Mouse (Mus musculus): ENCODE results near the gene Kif1a. TPM values are rescaled to one million over a fixed set of nuclear protein-coding genes. Genes with fewer than 3 reads are reported as not detected.

The Kif1a gene
- polyA plus RNA-seq, 1 experiment: 2.2 TPM

DNA sequence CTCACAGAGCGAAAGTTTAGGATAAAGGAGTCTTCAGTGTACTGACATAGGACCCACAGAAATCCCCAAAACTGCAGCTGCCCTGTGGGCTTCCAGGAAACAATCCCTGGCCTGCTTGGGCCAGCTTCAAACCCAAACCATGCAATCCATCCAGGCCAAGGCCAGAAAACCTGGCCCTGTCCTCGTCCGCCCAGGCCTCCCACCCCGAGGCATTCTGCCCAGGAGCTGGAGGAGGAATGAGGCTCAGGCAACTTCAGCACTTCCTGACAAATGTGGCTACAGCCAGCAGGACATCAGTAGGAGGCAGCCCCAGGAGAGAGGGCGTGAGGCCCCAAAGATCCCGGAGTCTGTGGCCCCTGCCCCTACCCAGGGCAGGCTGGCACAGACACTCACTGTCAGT lies 36.1 kb downstream of the Kif1a start:
- H3K27ac ChIP-seq (ENCODE audit: control insufficient read depth, insufficient read depth, low read depth, low read length, poor library complexity): no peak overlapping the region
- 74% methylated on average over 6 of the region's 6 CpGs for WGBS
- H3K4me1 ChIP-seq (ENCODE audit: control insufficient read depth, insufficient read depth, low read length): peaks cover 1% of the 10 kb centered on the region; the same call in 1 of the 2 replicates
- H3K4me3 ChIP-seq (replicated peaks; ENCODE audit: control insufficient read depth, low read depth, low read length): no peak overlapping the region
- no peak for TF ChIP-seq CTCF (IDR thresholded peaks at IDR 0.05; ENCODE audit: control insufficient read depth, insufficient read depth, low read length)
- TF ChIP-seq POLR2A (IDR thresholded peaks at IDR 0.05; ENCODE audit: borderline replicate concordance, control insufficient read depth, low read depth, low read length): no peak

DNA sequence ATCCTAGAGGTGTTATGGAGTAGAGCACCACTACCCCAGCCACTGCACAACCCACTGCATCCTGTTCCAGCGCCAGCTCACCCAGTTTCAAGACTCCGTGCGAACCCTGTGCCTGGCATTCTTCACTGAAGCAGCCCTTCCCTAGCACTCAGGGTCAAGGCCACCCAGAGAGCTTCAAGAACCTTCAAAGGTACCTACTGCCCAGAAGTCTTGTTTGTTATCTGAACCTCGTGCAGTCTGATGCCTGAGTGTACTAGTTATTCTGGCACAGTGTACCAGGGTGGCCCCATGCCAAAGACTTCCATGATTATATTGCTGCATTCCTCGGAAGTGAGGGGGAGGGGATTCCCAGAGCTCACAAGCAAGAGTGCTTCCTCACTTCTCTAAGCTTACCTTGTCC lies 38.1 kb downstream of the Kif1a start:
- Histone ChIP-seq H3K4me1 (ENCODE audit: control insufficient read depth, insufficient read depth, low read length) (no peaks in the 10 kb centered on the region), H3K4me3 (replicated peaks; ENCODE audit: control insufficient read depth, low read depth, low read length) (no peak overlapping the region), H3K27ac (ENCODE audit: control insufficient read depth, insufficient read depth, low read depth, low read length, poor library complexity) (no peak overlapping the region)
- 78% methylated on average over 5 of the region's 5 CpGs for WGBS
- TF ChIP-seq CTCF (IDR thresholded peaks at IDR 0.05; ENCODE audit: control insufficient read depth, insufficient read depth, low read length): no peak
- TF ChIP-seq POLR2A (IDR thresholded peaks at IDR 0.05; ENCODE audit: borderline replicate concordance, control insufficient read depth, low read depth, low read length): no peak

- Histone ChIP-seq H3K27ac (ENCODE audit: control insufficient read depth, insufficient read depth, low read depth, low read length, poor library complexity) (no peak overlapping the region), H3K4me3 (replicated peaks; ENCODE audit: control insufficient read depth, low read depth, low read length) (no peak overlapping the region), H3K4me1 (ENCODE audit: control insufficient read depth, insufficient read depth, low read length) (no peaks in the 10 kb centered on the region)
- no peak for TF ChIP-seq CTCF (IDR thresholded peaks at IDR 0.05; ENCODE audit: control insufficient read depth, insufficient read depth, low read length)
- TF ChIP-seq POLR2A (IDR thresholded peaks at IDR 0.05; ENCODE audit: borderline replicate concordance, control insufficient read depth, low read depth, low read length): no peak
- 59% methylated on average over 18 of the region's 23 CpGs for WGBS
Observed at GRCm38 (mm10) chr1:93051124-93051833, 50.5 kb downstream of the Kif1a start.

GRCm38 (mm10) chr1:93050071-93050470 lies 51.7 kb downstream of the Kif1a start:
- Histone ChIP-seq H3K4me1 (ENCODE audit: control insufficient read depth, insufficient read depth, low read length) (no peaks in the 10 kb centered on the region), H3K27ac (ENCODE audit: control insufficient read depth, insufficient read depth, low read depth, low read length, poor library complexity) (no peak overlapping the region), H3K4me3 (replicated peaks; ENCODE audit: control insufficient read depth, low read depth, low read length) (no peak overlapping the region)
- TF ChIP-seq CTCF (IDR thresholded peaks at IDR 0.05; ENCODE audit: control insufficient read depth, insufficient read depth, low read length): no peak
- TF ChIP-seq POLR2A (IDR thresholded peaks at IDR 0.05; ENCODE audit: borderline replicate concordance, control insufficient read depth, low read depth, low read length): no peak
- WGBS: 89% methylated on average over 3 of the region's 3 CpGs

GRCm38 (mm10) chr1:93046153-93046789 lies 55.5 kb downstream of the Kif1a start:
- H3K4me3 ChIP-seq (replicated peaks; ENCODE audit: control insufficient read depth, low read depth, low read length): no peak overlapping the region
- 66% methylated on average over 10 of the region's 10 CpGs for WGBS
- H3K4me1 ChIP-seq (ENCODE audit: control insufficient read depth, insufficient read depth, low read length): no peaks in the 10 kb centered on the region
- H3K27ac ChIP-seq (ENCODE audit: control insufficient read depth, insufficient read depth, low read depth, low read length, poor library complexity): no peak overlapping the region
- TF ChIP-seq POLR2A (IDR thresholded peaks at IDR 0.05; ENCODE audit: borderline replicate concordance, control insufficient read depth, low read depth, low read length) (no peak), CTCF (IDR thresholded peaks at IDR 0.05; ENCODE audit: control insufficient read depth, insufficient read depth, low read length) (no peak)

DNA sequence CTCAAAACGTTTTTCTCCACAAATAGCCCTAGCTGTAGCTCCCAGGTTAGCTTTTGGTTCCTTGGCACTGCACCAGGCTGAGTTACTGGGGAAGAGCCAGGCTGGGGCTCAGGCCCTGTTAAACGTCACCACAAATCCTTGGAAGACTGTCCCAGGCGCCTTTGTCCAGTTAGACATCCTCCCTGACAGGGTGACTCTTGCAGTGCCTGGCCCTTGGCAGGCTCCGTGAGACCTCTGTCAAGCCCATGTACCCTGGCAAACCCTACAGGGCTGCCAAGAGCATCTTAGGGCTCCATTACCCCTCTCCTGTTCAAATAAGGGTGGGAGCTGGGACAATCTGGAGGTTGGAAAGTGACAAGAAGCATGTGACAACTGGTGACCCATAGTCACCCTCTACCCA lies 65.8 kb downstream of the Kif1a start:
- WGBS: 80% methylated on average over 4 of the region's 4 CpGs
- no peak overlapping the region for H3K27ac ChIP-seq (ENCODE audit: control insufficient read depth, insufficient read depth, low read depth, low read length, poor library complexity)
- no peak for TF ChIP-seq POLR2A (IDR thresholded peaks at IDR 0.05; ENCODE audit: borderline replicate concordance, control insufficient read depth, low read depth, low read length)
- no peak for TF ChIP-seq CTCF (IDR thresholded peaks at IDR 0.05; ENCODE audit: control insufficient read depth, insufficient read depth, low read length)
- H3K4me1 ChIP-seq (ENCODE audit: control insufficient read depth, insufficient read depth, low read length): peaks cover 5% of the 10 kb centered on the region
- no peak overlapping the region for H3K4me3 ChIP-seq (replicated peaks; ENCODE audit: control insufficient read depth, low read depth, low read length)

- no peak overlapping the region for H3K4me3 ChIP-seq (replicated peaks; ENCODE audit: control insufficient read depth, low read depth, low read length)
- H3K4me1 ChIP-seq (ENCODE audit: control insufficient read depth, insufficient read depth, low read length): peaks cover 7% of the 10 kb centered on the region
- TF ChIP-seq CTCF (IDR thresholded peaks at IDR 0.05; ENCODE audit: control insufficient read depth, insufficient read depth, low read length) (no peak), POLR2A (IDR thresholded peaks at IDR 0.05; ENCODE audit: borderline replicate concordance, control insufficient read depth, low read depth, low read length) (no peak)
- no peak overlapping the region for H3K27ac ChIP-seq (ENCODE audit: control insufficient read depth, insufficient read depth, low read depth, low read length, poor library complexity)
- WGBS: 74% methylated on average over 8 of the region's 8 CpGs
Observed at GRCm38 (mm10) chr1:93033989-93034388, 67.8 kb downstream of the Kif1a start.

DNA sequence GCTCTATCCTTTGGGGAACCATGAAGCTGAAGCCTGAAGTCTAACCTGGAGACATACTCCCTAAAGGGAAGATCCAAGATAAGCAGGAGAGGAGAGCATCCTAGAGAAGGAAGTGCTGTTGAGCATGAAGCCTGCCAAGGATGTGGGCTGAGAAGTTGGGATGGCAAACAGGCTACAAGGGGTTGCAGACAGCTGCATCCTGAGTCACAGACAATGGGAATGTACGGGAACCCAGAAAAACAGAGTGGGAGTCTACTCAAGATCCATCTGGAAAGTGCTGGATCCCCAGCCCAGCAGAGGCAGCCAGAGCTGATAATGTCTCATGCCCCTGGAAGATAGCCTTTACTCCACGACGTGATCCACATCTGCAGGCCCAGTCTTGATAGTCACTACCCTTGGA lies 70.6 kb downstream of the Kif1a start:
- peaks cover 7% of the 10 kb centered on the region for H3K4me1 ChIP-seq (ENCODE audit: control insufficient read depth, insufficient read depth, low read length)
- TF ChIP-seq CTCF (IDR thresholded peaks at IDR 0.05; ENCODE audit: control insufficient read depth, insufficient read depth, low read length) (no peak), POLR2A (IDR thresholded peaks at IDR 0.05; ENCODE audit: borderline replicate concordance, control insufficient read depth, low read depth, low read length) (no peak)
- no peak overlapping the region for H3K27ac ChIP-seq (ENCODE audit: control insufficient read depth, insufficient read depth, low read depth, low read length, poor library complexity)
- no peak overlapping the region for H3K4me3 ChIP-seq (replicated peaks; ENCODE audit: control insufficient read depth, low read depth, low read length)
- WGBS: 53% methylated on average over 3 of the region's 3 CpGs
